Mouse (Mus musculus) C2C12 (cell line): ENCODE data around the gene Sirt2.

ENCODE experiments used
- CEBPB ChIP-seq: IDR thresholded peaks from one replicate; pipeline ENCODE4 v1.6.1; 2011; ENCODE audit warnings: low read depth, mild to moderate bottlenecking, control low read depth, moderate library complexity
- CTCF ChIP-seq: IDR thresholded peaks from one replicate; pipeline ENCODE4 v1.5.1; 2011; ENCODE audit not compliant: control insufficient read depth, insufficient read depth, insufficient read length
- MAX ChIP-seq: IDR thresholded peaks from one replicate; pipeline ENCODE4 v1.6.1; 2011; ENCODE audit warnings: mild to moderate bottlenecking, control low read depth
- MYOD1 ChIP-seq: IDR thresholded peaks from one replicate; pipeline ENCODE4 v1.6.1; 2011; ENCODE audit warnings: low read depth; ENCODE audit not compliant: control insufficient read depth, insufficient read length
- MYOG ChIP-seq: IDR thresholded peaks from one replicate; pipeline ENCODE4 v1.6.1; 2011; ENCODE audit not compliant: control insufficient read depth, insufficient read length; ENCODE audit errors: extremely low read depth
- USF1 ChIP-seq: IDR thresholded peaks from one replicate; pipeline ENCODE4 v1.6.1; 2011; ENCODE audit warnings: low read depth, mild to moderate bottlenecking, control low read depth, moderate library complexity

DNA sequence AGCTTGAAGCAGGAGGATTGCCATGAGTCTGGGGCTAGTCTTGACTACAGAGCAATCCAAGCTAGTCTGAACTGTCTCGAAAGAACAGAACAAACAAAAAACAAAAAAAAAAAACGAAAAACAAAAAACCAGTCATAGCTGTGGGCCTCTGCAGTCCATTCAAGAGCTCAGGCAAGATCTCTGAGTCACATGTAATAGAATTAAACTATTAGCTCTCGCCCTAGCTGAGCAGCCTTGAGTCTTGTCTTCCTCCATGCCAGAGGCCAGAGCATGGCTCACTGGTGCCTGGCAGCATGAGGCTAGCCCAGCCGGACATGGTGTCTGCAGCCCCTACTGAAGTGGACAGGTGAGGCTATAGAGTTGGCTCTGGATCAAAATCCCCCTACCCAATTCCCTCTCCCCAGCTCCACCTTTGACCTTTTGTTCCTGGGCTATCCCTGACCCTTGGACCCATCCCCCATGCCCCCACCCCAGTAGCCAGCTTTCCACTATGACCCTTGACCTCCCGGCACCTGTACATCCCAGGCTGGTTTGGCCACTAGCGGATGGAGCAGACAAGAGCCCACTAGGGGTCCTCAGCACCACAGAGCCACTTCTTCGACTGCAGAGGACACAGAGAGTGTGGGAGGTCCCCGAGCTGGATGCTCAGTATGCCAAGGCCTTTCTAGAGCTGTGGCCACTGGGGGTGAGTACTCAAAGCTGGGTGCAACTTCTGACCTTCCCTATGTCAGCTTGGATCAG lies 23.7 kb downstream of the Sirt2 start:
- TF ChIP-seq CTCF (no peak), MAX (no peak), MYOD1 (no peak), USF1 (no peak), CEBPB (no peak), MYOG (no peak)
